Mouse (Mus musculus): ENCODE measurements around the gene Tspan15.

GRCm38 (mm10) chr10:62279066-62279465 is 48.0 kb upstream of the Tspan15 start:
- TF ChIP-seq CTCF (IDR thresholded peaks at IDR 0.05; ENCODE audit: low read depth, low read length), result no peak
- TF ChIP-seq POLR2A (IDR thresholded peaks at IDR 0.05; ENCODE audit: extremely low read depth, insufficient read depth, low read length), result no peak
